Mouse (Mus musculus) heart, postnatal 4 days (tissue): ENCODE results near the gene Pomgnt2. TPM values are rescaled to one million over a fixed set of nuclear protein-coding genes. Genes with fewer than 3 reads are reported as not detected.

ENCODE experiments used
- DNase-seq: peaks from one replicate; pipeline ENCODE4 v3.0.0; 2021
- total RNA-seq, 2 experiments: library from RNA; stranded (reverse); gene quantifications; 2 replicates each; pipeline ENCODE4 v1.2.3; 2021

The Pomgnt2 gene
- total RNA-seq, 2 experiments from 2014 or later = 7.8 to 7.9 TPM

DNA sequence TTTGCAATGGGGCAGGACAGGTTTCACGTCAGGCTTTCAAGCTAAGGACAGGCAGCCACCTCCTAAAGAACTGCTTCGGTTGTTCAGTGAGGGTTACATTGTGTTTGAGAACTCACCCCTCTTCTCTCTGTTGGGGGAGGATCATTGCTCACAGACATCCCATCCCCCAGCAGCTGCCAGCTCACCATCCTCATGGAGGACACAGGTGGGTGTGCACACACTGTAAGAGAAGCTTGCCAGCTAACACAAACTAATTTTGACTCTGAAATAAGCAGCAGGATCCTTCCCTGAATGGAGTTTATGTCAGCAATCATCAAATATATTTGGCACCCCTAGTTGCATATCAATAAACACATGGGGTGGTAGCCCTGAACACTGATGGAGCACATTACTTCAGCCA, 15.9 kb upstream of the Pomgnt2 start:
- no peak for DNase-seq

DNA sequence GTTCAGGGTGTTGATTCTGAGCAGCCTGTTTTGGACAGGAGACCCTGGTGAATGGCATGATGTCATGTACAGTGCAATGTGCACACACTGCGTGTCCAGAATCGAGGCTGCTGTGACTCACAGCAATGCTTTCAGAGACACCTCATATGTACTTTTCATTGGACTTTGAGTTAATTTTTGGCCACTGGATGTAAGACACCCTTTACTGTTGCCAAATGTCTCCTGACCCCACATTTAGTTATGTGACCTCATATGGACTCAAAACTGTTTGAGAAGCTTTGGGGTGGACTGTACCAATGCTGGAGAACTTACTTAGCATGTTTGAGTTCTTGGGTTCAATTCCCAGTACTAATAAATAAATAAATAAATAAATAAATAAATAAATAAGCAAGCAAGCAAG, 13.8 kb upstream of the Pomgnt2 start:
- DNase-seq = no peak

DNA sequence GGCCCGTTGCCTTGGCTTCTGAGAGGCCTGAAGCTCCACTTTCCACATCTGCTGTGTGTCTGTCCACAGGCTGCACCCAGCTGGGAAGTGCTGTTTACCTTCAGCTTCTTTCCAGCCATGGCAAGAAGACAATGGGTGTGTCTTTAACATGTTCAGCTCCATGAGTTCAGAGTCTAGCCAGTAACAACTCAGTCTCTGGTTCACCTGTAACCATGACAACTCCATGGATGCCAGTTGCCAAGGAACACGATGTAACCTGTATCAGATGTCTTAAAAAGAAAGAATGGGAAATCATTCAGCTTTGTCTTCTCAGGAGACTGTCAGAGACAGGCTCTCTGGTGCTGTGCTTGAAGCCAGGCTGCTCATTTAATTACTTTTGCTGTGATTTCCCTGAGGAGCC, 12.0 kb upstream of the Pomgnt2 start:
- no peak for DNase-seq

DNA sequence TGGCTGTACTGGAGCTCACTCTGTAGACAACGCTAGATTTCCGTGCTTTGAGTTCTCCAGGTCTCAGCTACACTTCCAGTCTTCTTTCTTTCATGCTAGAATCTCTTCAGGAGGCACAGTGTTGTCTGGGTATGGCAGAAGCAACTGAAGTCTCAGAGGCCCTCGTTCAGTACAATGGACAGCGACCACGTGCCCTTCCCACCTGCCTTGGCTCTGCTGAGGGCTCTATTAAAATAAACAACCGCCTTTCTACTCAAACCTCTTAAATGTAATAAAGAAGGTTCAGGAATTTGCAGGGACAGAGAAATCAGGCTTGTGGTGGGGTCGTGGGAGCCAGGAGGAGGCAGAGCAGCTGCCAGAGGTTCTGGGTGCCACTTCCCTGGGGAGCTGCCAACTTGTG, 9.7 kb upstream of the Pomgnt2 start:
- DNase-seq = peak; percentile 70

DNA sequence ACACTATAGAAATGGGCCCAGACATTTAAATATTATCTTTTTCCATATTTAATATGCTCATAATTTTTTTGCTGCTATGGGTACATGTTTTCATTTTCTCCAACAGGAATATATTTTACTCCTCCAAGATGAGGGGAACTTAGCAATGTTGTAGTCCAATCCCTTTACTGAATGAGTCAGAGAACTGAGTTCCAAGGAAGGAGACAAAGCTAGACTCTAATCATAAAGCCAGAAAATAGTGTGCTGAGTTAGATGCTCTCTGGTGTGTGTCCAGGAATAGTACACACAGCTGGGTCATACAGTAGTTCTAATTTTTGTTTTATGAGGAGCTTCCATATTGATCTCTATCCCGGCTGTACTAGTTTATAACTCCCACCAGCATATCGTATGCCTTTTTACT, 9.3 kb upstream of the Pomgnt2 start:
- DNase-seq = no peak

DNA sequence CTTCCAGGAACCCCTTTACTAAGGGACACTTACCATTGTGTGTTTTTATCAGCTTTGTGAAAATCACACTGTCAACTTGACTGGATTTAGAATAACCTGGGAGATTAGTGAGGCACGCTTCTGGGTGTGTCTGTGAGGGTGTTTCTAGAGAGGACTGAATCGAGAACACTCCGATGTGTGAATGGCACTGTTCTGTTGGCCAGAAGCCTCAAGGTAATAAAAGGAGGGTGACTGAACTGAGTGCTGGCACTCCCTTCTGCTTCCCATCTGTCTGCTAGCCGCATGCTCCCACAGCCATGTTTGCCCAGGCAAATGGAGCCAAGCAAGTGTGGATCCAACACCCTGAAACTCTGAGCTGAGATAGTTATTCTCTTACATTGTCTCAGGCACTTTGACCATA, 1.1 kb upstream of the Pomgnt2 start:
- no peak for DNase-seq

DNA sequence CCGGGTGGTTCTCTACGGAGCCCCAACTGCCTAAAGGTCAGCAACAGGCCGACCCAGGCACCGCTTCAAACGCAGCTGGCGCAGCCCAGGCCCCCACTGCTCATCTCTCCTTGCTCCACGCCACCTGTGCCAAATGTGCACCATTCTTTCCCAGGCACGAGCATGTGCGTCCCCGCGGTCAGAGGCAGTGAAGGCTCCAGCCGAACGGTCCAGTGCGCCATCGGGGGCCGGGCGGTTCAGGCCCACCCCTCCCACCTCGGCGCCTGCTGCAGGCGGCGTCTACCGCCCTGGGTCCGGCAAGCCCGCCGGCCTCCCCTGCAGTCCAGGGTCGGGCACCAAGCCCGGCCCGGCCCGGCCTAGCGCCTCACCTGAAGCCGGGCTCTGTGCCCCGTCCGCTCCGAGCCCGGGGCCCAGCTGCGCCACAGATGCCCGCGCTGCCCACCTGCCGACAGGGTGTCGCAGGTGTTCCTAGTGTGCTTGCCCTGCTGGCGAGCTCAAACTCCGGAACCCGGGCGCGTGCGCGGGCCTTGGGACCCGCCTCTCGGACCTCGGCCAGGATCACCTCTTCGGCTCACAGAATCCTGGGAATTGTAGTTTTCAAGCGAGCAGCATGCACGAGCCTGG, 1.3 kb downstream of the Pomgnt2 start:
- peak; percentile 82 for DNase-seq

DNA sequence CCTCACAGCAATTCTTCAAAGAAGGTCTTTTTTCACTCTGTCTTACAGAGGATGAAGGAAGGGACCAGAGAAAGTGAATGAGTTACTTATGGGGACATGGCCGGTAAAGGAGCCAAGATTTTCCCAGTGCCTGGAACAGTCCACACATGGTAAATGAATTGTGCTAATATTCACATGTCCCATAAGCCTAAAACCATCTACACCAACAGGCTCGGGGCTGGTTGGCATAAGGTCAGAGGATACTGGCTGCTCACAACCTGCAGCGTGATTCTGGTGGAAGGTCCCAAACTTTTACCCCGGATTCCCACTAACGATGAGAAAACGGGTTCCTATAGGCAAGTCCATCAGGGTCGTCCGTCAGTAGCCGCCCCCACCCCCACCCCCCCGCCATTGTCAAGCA, 1.8 kb downstream of the Pomgnt2 start:
- no peak for DNase-seq

DNA sequence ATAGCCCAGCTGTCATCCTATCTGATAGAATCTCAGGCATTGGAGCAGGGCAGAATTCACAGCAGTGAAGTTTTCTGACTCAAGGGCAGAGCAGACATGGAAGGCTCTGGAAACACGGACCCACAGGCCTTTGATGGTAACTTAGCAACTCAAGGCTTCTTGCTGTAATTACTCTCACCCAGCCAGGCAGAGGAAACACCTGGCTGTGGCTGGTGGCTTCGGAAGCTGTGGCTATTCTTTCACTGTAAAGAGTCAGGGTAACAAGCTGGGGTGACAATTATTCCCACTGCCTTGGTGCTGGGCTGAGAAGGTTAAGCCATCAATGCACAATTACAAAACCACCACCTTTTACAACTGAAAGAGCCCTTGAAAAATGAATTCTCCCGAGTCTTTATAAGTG, 3.9 kb downstream of the Pomgnt2 start:
- DNase-seq = no peak

DNA sequence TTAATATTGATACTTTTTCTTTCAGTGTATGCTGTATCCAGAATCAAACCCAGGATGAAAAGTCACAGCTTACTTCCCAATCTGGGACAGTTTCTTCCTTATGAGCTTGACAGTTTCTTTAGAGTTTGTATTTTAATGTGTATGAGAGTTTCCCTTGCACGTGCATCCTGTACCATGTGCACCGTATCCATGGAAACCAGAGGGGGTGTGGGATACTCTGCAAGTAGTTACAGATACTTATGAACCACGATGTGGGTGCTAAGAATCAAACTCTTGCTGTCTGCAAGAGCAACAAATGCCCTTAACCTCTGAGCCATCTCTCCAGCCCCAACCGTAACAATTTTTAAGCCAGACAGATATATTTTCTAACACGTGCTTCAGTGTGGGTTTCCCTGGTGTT, 5.9 kb downstream of the Pomgnt2 start:
- no peak for DNase-seq

DNA sequence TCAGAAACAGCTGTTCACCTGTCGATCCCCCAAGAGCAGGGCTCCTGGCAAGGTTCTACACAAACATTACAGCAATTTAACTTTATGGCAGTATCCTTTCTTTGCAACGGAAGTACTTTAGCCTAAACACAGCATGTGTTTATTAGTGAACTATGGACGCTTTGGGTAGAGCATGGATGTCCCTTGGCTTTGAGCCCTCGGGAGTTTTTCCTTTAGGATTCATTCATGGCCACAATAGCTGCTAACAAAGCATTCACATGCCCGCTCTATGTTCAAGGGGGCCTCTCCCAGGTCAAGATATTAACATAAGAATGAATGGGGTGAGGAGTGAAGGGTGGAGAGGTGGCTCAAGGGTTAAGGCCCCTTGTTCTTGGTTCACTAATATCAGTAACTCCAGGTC, 7.4 kb downstream of the Pomgnt2 start:
- no peak for DNase-seq

DNA sequence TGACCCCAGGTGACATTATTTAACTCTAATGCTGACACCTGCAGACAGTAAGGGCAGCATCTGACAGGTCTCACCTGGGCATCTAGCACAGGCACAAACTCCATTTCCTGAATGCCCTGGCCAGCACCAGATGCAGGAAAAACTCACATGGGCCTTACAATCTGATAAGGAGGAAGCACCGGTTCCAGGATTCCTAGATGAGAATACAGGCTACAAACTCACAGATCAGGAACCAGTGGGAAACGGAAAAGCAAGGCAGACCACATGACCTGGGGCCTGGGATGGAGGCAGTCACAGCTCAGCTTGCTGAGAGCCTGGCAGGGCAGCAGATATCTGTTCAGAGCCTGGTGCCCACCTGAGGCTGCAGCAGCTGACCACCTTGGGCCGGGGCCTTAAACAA, 8.0 kb downstream of the Pomgnt2 start:
- DNase-seq = no peak

DNA sequence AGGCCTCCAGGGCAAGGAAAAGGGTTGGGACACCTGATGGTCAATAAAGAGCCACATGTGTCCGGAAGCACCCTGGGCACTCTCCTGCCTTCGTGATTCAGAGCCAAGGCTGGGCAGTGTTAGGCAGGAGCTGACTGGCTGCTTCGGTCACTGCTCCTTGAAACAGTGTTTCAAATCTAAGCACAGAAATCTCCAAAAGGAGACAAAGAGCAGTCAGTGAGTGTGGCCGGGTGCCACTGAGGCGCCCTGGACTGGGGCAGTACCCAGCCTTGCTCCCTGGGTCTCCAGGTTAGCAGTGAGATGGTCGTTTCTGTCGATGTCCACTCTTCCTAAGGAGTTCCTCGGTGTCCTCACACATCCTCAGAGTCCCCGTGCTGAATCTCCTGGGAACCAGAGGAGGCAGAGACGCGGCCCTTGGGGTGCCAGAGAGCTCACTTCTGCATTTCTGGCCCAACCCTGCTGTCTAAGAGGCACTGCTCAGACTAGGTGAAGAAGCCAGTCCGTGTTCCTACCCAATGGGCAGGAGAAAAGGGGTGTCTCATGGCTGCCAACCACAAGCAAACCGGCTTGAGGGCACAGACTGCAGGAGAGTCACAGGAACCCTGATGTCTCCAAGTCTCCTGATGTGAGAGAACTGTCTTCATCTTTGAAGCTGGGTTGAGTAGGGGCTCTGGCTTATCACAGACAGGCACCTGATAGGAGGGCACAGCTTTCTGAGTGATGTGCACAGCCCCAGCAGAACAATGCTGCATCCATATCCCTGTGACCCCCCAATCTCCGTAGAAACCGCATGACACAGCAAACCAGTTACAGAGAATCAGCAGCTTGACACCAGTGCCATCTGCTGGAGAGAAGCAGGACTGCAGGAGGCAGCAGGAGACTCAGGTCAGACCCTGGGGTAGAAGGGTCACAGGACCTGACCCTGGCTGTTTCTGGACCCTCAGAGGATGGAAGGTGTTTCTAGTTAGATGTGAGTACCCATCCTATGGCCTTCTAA, 12.1 kb downstream of the Pomgnt2 start:
- peak; percentile 86 for DNase-seq

DNA sequence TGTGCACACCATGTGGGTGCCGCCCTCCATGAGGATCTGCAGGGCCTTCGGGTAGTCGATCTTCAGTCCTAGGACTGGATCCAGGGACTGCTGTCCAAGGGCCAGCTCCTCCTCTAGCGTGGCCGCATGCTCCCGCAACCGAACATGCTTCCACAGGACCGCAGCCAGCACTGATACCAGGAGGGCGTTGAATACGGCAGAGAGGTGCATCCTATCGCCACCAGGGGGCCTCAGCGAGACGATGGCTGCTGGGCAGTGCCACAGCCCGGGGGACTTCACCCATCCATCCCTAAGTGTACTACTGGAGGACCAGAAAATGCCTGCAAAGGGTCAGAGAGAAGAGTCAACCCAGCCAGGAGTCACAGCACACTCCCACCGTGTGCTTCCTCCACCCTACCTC, 13.4 kb downstream of the Pomgnt2 start:
- peak; percentile 86 for DNase-seq

DNA sequence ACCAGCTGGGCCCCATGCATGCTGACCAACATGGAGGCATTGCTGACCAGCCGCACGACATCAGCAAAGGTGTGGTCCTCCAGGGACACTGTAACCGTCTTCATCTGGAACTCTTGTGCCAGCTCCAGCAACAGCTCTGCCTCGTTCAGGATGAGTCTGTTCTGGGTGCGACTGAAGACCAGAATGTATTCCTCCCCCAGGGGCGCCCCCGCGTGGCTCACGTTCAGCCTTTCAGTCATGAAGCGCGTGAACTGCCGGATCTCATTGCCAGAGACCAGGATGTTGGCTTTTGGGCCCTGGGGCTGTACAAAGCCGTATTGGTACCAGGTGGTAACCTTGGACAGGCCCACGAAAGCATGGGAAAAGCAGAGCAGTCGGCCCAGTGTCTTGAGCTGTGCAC, 14.2 kb downstream of the Pomgnt2 start:
- DNase-seq = no peak

DNA sequence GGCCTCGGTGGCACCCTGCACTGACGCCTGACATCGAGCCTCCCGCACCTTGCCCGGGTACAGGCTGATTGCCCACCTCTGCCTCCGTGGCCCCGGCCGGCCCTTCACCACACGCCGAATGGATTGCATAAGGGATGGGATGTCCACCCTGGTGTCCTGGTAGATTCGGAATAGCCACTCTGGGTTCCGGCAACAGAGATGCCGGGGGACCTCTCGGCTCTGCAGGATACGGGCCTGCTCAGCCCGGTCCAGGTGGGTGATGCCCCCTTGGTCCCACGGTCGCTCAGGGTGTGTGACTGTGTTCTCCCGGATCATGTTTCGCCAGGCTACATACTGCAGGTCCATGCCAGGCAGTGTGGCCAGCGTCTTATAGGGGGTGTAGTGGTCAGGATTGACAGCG, 14.7 kb downstream of the Pomgnt2 start:
- no peak for DNase-seq

DNA sequence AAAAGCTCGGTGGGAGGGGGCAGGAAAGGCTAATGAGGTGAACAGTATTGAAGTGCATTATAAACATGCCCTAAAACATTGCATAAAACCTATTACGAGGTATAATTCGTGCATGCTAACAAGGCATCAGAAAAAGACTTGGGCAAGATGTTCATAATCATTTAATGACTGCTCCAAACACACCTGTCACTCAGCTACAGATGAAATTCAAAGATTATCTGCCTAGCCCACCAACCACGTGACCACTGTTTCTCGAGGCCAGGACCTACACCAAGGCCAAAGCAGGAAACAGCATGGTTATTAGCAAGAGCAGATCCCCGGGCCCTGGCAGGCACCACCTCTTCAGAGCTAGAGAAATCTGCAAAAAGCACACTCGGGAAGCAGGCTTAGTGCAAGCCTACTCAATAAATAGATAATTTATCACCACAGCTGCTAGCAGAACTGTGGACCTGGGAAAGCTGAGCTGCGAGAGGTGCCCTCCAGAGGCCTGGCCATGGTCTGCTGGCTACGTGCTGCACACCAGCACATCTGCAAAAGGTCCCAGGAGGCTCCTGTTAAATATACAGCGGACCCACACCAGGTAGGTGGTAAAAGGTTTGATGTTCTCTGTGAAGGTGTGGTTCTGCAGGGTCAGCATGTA, 15.3 kb downstream of the Pomgnt2 start:
- DNase-seq = no peak

DNA sequence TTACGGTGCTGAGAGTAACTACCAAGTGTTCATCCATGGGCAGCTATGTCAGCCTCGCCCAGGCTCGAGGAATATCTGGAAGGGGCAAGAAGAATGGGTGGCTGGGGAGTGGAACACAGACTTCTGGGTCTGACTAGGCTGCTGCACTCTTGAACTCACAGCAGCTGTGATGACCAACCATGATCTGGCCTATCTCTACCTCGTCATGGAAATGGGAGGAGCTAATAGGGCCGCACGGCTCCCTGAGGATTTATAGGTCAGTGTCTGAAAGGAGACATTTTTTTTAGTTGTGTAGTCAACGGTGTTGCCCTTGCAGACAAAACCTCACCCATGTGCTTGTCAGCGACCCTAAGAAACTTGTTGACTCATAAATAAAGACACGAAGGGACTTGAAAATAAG, 15.9 kb downstream of the Pomgnt2 start:
- DNase-seq = no peak

DNA sequence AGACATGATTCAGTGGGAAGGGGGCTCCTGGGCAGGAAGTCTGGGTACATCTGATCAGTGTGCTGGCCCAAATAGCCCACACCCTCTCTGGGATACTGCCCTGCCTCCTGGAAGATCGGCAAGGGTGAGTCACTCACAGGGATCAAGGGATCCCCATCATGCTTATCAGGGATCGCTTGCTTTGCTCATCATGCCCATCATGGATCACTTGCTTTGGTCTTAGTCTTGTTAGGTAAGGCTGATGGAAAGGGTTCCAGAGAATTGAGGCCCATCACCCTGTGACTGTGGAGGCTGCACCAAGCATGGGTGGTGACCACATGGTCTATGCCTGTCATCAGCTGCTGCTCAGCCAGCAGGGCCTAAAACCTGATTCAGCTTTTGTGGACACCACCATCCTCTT, 21.6 kb downstream of the Pomgnt2 start:
- DNase-seq = no peak

DNA sequence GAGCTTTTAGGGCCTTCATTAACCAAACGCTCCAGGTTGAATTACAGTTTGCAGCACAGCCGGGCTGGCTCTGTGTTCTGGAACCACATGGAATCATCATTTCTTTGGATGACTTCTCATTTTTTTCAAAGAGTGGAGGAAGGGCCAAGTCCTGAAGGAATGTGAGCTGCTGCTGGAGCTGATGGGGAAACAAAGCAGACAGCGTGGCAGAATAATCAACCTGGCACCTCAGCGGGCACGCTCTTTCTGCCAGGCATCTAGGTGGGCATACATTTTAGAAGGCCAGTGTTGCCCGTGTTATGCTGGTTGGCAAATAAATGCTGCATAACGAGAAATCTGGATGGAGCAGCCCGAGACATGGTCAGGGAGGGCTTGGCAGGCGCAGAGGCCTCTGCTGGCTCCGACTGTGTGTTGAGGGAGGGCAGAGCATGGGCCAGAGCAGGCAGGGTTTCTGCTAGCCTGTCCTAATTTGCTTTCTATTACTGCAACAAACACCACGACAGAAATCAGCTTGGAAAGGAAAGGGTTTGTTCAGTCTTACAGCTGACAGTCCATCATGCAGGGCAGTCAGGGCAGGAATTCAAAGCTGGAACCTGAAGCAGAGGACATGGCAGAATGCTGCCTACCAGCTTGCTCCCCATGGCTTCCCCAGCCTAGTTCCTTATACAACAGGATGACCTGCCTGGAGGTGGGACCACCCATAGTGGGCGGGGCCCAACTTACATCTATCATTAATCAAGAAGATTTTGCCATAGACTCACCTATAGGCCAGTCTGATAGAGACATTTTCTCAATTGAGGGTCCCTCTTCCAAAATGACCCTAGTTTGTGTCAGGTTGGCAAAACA, 22.5 kb downstream of the Pomgnt2 start:
- DNase-seq = peak; percentile 30

DNA sequence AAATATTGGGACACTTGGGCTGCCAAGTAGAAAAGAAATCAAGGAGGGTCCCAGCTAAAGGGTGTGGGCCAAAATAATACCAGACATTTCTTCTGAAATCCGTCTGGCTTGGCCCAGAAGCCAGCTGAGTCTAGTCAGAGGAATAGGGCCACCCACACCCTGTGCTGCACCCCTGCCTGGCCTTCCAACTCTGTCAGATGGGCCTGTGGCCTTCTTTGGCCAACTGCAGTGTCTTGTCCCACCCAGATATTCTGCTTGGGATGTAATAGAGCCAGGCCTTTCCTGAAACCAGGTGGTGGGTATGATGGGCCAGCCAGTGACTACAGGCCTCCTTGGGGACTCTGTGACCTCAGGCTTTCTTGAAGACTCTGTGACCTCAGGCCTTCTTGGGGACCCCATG, 23.7 kb downstream of the Pomgnt2 start:
- peak; percentile 19 for DNase-seq

DNA sequence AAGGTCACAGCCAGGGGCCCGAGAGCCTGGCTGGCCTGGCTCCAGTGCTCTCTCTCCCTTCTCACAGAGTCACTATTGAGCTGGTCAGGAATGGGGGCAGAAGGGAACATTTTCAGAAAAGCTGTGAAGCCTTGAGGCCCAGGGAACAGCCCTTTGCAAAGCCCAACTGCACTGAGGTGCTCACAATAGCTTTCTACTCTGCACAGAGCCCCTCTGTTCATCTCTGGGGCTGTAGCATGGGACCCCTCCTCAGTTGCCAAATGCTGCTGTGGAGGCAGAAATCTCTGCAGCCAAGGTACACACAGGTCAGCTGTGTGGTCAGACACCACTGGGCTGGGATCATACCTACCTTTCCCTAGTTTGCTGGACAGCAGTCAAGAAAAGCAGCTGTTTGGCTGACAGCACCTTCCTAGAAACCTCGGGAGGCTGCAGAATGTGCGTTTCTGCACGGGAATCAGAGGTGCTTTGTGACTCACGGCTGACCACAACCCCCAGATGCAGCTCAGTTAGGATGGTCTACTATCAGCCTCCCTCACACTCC, 27.0 kb downstream of the Pomgnt2 start:
- peak; percentile 16 for DNase-seq
